Mouse (Mus musculus) ES-Bruce4 (cell line): ENCODE measurements around the gene Atp5g2.

Source experiments
- EP300 ChIP-seq: IDR thresholded peaks from 2 replicates; pipeline ENCODE4 v1.6.1; 2011; ENCODE audit warnings: low read depth, low read length; ENCODE audit not compliant: insufficient read depth
- POLR2A ChIP-seq: IDR thresholded peaks from one replicate; pipeline ENCODE4 v1.8.1; 2011; ENCODE audit warnings: low read length; ENCODE audit not compliant: insufficient read depth

- no peak for TF ChIP-seq POLR2A
- TF ChIP-seq EP300 = no peak
These were observed 6.7 kb downstream of the Atp5g2 start for GRCm38 (mm10) chr15:102665494-102665893.
